Mouse (Mus musculus) frontal cortex, postnatal 36 days (tissue): ENCODE data around the gene Hist1h2bl.

Experiments
- DNase-seq, 2 experiments: peaks; one replicate each; pipeline ENCODE4 v3.0.0; 2022; ENCODE audit warnings: low spot score in 2 of 2

Gene Hist1h2bl

DNA sequence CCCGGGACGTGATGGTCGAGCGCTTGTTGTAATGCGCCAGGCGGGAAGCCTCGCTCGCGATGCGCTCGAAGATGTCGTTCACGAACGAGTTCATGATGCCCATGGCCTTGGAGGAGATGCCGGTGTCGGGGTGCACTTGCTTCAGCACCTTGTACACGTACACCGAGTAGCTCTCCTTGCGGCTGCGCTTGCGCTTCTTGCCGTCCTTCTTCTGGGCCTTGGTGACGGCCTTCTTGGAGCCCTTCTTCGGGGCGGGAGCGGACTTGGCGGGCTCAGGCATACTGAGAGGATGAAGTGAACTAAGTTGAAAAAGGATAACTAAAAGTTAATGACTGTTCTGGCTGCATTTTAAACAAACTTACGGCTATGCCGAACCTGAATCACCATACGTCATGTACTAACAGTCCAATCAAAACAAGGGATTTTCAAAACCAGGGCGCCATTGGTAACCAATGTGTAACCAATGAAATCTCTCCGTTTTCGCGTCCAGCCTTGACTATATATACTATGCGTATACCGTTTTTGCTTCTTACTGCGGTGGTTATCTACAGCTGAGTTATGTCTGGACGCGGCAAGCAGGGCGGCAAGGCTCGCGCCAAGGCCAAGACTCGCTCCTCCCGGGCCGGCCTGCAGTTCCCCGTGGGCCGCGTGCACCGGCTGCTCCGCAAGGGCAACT lies at the start of gene Hist1h2bl, which contains the start of gene Hist1h2ai:
Hist1h2bl (minus strand) TSS at position 280 of the 676 bp plus-strand sequence.
Hist1h2ai (plus strand) TSS at position 559 of the 676 bp plus-strand sequence.
- peak; percentile 84 to 95 for DNase-seq

DNA sequence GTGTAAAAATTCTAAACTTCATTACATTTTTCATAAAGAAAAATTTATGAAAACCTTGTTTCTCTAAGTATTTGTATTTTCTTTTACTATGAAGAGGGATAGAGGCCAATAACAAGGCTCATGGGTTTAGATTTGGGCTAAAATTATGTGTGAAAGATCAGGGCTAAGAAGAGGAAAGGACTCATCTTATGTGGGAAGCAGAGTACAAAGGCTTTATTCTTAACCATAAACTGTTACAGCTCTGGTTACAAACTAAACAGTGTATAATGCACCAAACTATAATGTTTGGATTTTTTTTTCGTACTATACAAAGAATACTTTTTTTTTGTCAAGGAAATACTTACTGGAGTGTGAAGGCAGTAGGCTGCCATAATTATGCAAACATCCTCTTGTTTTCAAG lies 39.8 kb upstream of the Hist1h2bl start:
- DNase-seq, result no peak

DNA sequence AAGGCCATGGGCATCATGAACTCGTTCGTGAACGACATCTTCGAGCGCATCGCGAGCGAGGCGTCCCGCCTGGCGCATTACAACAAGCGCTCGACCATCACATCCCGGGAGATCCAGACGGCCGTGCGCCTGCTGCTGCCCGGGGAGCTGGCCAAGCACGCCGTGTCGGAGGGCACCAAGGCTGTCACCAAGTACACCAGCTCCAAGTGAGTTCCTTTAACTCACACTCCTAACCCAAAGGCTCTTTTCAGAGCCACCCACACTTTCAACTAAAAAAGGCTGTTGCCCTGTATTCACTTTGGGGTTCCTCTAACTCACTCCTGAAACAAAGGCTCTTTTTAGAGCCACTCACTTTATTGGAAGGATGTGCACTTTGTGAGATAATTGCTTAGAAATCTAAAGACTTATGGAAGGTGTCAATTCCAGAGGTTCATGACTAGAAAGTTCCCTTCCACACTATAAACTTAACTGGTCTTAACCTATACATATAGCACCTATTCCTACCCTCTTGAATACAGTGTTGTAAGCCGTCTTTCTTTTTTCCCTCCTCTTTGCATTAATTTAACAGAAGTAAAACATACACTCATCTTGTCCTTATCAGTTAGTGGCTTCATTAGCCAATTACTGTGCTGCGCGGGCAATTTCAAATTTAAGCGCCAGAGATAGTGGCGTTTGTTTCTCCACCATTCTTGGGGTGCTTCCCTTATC lies 38.5 kb upstream of the Hist1h2bl start:
- DNase-seq, result peak; percentile 12 to 33

DNA sequence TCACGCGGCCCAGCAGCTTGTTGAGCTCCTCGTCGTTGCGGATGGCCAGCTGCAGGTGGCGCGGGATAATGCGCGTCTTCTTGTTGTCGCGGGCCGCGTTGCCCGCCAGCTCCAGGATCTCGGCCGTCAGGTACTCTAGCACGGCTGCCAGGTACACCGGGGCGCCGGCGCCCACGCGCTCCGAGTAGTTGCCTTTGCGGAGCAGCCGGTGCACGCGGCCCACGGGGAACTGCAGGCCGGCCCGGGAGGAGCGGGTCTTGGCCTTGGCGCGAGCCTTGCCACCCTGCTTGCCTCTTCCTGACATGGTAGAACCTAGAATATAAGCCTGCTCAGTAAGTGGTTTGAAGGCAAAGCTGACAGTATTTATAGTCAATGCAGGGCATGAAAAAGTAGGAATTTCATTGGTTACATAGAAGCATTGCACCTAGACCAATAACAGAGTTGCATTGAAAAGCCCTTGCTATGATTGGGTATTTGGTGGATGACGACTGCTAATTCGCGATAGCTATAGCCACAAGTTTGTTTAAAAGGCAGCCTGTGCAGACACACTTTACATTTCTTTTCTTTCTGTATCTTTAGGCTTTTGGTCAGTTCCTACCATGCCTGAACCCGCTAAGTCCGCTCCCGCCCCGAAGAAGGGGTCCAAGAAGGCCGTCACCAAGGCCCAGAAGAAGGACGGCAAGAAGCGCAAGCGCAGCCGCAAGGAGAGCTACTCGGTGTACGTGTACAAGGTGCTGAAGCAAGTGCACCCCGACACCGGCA lies 37.8 kb upstream of the Hist1h2bl start, which contains the start of the genes Hist1h2ak and Hist1h2bn:
Hist1h2ak (minus strand) TSS at position 304 of the 762 bp plus-strand sequence.
Hist1h2bn (plus strand) TSS at position 600 of the 762 bp plus-strand sequence.
- DNase-seq, result peak; percentile 70 to 89

DNA sequence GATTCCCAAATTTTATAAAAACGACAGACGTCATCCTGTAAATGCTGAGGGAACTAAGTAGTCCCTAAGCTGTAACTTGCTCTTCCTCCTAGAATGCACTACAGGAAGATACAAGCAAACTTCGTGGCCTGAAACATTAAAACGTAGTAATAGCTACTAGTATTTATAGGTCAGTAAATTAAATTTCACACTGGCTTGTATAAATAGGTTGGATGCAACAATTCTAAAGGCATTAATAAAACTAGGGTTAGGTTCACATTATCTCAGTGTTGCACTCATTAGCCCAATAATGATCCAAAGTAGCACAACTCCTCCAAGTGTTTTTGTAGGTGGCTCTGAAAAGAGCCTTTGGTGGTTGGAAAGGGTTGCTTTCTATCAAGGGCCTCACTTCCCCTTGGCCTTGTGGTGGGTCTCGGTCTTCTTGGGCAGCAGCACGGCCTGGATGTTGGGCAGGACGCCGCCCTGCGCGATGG lies 37.1 kb upstream of the Hist1h2bl start:
- DNase-seq, result no peak

DNA sequence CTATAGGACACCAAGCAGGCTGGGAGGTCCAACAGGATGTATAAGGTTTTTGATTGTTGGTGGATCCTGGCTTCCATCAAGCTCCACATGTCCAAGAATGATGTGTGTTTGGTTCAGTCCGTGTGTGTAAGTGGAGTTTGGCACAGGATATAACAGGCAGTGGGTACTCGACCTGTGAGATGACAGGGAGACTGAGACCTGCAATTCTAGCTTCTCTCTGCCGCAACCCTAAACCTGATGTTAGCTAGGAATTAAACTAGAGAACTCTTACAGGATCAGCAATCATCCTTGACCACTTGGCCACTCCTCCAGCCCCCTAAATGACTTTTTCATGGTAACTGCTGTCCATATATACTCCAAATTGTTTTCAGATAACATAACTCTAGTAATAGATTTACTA lies 36.4 kb upstream of the Hist1h2bl start:
- DNase-seq, result no peak

DNA sequence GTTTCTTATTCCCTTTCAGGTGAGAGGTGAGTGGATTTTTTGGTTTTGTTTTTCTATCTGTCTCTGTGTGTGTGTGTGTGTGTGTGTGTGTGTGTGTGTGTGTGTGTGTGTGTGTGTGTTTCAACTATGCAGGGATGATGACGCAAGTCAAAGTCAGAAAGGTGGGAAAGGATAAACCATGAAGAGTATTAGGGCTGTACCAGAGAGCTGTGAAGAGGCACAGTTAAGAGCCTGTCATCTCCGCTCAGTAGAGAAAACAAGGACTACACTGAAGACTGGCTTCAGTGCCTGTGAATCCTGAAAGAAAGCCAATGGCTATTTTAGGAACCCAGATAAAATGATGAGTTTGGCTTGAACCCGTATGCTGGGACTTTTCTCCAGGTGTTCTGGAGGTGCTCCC lies 35.9 kb upstream of the Hist1h2bl start:
- DNase-seq, result no peak

DNA sequence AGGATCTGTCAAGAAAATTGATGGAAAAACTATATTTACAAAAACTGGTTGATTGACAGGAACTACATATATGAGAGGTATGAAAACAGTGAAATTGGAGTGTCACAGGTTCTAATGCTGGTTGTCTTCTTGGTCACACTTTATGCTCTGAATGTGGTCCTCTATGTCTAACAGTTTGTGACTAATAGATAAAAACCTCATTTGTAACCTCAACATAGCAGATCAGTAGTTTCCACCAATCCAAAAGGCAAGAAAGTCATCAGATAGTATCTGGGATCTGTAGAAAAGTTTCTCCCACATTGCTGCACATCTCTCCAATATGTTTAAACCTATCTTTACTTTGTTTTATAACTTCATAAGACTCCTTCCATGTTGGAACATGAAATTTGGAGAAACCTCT lies 35.5 kb upstream of the Hist1h2bl start:
- no peak for DNase-seq

DNA sequence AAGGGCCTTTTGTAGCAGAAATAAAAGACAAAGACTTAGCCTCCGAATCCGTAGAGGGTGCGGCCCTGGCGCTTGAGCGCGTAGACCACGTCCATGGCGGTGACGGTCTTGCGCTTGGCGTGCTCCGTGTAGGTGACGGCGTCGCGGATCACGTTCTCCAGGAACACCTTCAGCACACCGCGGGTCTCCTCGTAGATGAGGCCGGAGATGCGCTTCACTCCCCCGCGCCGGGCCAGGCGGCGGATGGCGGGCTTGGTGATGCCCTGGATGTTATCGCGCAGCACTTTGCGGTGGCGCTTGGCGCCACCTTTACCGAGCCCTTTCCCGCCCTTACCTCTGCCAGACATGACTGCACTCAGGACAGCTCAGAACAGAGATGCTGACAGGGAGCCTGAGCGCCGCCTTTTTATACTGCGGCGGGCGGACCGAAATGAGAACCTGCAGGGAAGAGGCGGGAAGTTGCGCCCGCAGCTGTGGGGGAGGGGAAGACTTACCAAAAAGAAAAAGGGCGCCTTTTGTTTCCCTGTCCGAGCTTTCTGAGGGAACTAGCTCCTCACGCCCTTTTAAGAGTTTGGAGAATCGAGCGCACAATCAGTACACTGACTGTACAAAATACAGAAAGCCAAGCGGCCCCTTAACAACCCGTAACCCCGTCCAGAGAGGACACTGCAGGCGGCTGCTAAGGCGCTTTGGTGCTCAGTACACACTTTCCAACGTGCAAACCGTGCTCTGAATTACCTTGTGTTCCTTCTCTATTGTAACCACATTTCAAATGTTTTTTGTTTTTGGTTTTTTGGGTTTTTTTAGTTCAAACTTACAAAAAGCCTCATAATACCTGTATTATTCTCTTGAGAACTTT lies 34.4 kb upstream of the Hist1h2bl start, which contains the start of gene Hist1h4k:
Hist1h4k (minus strand) TSS at position 347 of the 859 bp plus-strand sequence.
- peak; percentile 91 to 95 for DNase-seq

DNA sequence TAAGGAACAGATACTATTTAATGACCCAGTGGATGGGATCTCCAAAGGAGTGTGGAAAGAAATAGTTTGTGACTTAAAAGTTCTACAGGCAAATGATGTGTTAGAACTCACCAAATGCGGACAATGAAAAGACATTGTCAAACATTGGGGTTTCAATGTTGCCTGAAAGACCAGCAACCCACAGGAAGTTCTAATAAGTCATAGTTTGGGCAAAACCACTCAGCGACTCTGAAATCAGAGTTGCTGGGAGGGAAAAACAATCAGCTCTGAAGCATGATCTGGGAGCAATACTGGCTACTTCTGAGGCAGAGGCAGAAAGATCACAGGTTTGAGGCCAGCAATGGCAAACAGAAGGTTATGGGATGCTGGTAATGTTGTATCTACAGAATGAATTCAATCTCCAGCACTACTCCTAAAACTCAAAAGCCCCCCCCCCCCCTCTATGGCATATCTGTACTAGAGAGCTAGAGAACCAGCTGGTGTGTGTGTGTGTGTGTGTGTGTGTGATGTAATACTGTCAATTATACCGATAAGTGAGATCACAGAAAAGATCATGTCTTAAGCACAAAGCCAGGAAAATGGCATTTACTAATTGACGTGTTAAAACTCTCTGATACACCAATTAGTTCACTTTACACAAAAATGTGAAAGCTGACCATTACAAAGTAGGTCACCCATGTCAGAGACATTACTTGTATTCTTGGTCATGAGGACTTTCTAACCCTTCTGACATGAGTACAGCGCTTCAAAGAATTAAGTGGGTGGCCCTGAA lies 33.6 kb upstream of the Hist1h2bl start:
- no peak for DNase-seq

DNA sequence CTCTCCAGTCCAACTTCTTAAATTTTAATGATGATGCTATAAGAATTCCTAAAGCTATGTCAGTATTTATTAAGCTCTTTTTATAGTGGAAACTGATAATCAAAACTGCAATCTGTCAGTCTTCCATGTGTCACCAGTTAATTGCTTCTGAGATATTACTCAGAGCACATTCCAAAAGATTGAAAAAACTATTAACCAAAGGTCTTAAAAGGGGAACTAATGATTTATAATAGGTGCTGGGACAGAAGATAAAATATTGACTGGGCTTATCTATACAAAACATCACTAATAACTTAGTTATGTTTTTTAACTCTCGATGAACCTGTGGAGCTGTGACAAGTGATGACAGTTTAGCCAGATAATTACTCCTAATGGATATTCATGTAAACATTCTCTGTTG lies 29.1 kb upstream of the Hist1h2bl start:
- DNase-seq, result no peak

DNA sequence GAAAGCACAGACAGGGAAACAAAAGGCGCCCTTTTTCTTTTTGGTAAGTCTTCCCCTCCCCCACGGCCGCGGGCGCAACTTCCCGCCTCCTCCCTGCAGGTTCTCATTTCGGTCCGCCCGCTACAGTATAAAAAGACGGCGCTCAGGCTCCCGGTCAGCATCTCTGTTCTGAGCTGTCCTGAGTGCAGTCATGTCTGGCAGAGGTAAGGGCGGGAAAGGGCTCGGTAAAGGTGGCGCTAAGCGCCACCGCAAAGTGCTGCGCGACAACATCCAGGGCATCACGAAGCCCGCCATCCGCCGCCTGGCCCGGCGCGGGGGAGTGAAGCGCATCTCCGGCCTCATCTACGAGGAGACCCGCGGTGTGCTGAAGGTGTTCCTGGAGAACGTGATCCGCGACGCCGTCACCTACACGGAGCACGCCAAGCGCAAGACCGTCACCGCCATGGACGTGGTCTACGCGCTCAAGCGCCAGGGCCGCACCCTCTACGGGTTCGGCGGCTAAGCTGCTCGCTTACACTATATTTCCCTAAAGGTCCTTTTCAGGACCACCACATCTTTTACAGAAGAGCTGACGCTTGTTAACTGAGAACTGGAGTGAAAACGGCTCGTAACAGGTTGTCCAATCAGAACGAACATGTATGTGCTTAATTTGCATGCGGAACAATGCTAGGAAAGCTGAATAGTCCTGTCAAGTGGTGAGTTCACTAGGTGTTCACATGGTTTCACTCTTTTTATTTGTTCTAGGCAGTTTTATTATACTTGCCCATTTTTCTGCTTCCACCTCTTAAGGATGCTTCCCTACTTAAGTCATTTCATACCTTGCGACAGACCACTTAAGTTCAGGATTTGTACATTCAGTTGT lies 19.2 kb upstream of the Hist1h2bl start, which contains the start of gene Hist1h4j:
Hist1h4j (plus strand) TSS at position 159 of the 862 bp plus-strand sequence.
- DNase-seq, result peak; percentile 73 to 80

DNA sequence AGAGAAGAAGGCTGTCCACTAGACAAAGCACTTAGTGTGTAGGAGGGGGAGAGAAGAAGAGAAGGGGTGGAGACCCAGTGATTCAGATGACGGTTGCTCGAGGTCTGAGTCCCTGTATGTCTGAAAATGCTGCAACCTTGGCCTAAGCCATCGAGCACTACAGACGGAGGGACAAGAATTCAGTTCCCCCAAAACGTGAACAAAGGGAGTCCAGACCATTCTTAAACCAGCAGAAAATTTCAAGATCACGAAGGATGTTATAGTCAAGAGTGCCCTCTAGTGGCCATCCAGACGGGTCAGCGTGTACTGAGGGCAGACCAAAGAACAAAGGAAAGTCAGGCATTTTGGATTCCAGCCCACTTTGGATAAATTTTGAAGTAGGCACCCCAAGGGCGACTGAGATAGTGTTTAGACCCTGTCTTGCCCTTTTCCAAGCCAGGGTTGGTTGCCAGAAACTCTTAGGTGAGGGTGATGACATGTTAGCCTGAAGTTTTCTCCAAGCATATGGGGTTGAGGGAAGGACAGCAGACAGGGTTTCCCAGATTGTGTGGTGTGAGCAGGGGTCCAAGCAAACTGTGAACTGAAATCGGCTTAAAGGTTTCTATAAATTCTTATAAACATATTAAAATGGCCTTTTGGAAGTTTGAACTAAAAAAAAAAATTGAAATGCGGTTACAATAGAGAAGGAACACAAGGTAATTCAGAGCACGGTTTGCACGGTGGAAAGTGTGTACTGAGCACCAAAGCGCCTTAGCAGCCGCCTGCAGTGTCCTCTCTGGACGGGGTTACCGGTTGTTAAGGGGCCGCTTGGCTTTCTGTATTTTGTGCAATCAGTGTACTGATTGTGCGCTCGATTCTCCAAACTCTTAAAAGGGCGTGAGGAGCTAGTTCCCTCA lies 18.3 kb upstream of the Hist1h2bl start:
- peak; percentile 57 to 84 for DNase-seq

DNA sequence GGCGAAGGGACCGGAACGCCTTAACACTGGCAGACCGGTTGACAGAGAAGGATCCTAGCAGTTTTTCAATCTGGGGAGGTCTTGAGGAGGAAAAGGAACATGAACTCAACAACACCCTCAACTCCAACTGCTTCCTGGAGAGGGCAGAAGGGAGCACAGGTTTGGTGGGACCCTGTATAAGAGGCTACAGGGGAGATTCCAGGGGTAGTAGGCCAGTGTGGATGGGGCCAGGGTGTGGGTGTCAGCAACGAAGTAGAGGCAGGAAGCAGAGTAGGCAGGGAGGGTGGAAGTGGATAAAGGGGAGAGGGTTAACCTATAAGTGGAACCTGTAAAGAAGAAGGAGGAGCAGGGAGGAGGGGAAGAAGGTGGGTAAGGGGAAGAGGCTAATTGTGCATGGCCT lies 17.5 kb upstream of the Hist1h2bl start:
- no peak for DNase-seq

DNA sequence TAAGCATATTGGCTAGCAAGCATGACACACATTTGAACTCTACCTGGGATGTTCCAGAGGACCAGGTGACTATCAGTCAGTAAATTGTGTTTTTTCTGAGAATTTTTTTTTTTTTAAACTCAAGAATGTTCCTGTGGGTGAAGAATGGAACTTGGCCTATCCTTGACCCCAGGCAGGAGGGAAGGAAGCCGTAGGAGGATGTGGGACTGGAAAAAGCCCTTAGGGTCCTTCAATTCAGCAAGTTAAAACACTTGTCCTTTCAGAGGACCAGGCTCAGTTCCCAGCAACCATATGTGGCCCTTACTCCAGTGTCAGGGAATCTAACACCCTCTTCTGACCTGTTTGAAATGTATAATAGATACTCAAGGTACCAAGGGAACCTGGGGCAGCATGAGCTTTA lies 13.6 kb upstream of the Hist1h2bl start:
- no peak for DNase-seq

DNA sequence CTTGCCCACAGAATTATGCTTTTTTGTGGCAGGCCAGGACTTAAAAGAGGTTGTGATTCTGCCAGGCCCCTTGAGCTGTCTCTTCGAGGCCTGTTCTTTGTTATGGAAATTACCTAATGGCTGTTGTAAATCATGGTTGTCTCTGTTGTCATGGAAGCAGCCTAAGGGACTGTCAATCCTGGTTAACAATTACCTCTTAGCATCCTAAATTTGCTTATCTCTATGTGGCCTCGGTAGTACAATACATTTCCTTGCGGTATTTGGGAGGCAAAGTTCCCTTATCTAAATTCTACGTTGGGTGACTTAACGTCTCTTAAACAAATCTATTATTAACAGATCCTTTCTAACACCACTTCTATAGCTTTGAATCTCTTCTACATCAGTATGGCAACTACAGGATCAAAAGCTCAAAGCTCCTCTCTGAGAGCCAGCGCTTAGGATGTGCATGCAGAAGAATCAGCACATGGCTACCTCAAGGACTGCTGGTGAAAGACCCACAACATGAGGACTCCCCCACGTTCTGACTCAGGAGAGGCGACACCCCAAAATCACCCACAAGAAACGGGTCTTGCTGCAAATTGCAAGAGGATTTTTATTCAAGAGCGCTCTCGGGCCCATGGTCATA lies 12.1 kb upstream of the Hist1h2bl start:
- no peak for DNase-seq

DNA sequence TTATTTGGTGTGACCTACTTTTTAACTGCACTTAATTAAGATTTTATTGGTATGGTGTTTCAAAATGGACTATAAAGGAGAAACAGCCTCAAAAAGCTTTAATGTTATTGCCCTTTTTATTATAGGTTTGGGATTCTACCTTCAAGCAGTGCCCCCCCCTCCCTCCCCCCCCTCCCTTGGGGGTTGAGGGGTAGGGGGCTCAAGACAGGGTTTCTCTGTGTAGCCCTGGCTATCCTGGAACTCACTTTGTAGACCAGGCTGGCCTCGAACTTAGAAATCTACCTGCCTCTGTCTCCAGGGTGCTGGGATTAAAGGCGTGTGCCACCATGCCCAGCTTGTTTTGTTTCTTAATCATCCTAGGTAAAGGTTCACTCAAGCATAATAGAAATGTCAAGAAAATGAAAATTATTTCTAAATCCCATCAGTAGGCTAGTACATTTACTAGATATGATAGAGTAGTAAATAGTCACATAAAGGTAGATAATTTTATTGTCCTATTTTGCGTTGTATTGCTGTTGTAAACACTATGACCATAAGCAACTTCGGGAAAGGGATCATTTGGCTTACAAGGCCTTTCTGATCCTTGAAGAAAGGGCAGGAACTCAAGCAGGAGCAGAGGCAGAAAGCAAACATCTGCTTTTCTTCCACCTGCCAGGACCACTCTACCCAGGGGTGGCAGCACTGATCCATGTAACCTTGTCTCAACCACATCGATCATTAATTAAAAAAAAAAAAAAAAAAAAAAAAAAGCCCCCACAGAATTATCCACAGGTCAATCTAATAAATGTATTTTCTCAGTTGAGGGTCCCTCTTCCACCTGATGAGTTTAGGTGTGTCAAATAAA lies 7.3 kb upstream of the Hist1h2bl start:
- no peak for DNase-seq
